Mouse (Mus musculus) spleen, adult 2 months (tissue): ENCODE data around the gene Lect2.

ENCODE experiments used
- CTCF ChIP-seq: fragments of 200-500 bp; IDR thresholded peaks from 2 replicates; pipeline ENCODE4 v1.5.1; 2011; ENCODE audit warnings: mild to moderate bottlenecking, inconsistent platforms; ENCODE audit not compliant: insufficient read depth, insufficient read length, insufficient replicate concordance; ENCODE audit errors: extremely low read depth
- POLR2A ChIP-seq: fragments of 200-500 bp; IDR thresholded peaks from 2 replicates; pipeline ENCODE4 v1.6.1; 2011; ENCODE audit warnings: low read depth, low read length, inconsistent platforms

DNA sequence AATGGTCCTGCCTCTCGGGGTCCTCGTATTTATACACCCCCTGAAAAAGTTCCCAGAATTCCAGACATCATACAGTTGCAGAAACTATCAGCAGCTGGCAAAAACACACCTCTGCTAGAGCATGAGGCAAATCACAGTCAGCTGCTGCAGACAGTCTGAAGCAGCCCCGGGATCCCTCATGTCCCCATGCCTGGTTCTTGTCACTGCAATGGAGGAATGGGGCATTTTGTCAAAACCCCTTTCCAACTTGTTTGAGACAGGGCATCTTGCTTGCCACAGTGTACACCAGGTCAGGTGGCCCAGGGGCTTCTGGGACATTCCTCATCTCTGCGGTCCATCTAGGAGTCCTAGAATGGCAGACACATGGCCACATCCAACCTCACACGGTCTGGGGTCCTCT is 13.4 kb downstream of the Lect2 start:
- TF ChIP-seq CTCF (no peak), POLR2A (no peak)
